Mouse (Mus musculus) testis, postnatal 14 days (tissue): Measurements from ENCODE around the gene Mtus2.

ENCODE experiments used
- DNase-seq: peaks from one replicate; pipeline ENCODE4 v3.0.0; 2021; ENCODE audit warnings: low spot score

The Mtus2 gene

GRCm38 (mm10) chr5:148348153-148348552 lies 391.0 kb downstream of the Mtus2 start:
- no peak for DNase-seq

DNA sequence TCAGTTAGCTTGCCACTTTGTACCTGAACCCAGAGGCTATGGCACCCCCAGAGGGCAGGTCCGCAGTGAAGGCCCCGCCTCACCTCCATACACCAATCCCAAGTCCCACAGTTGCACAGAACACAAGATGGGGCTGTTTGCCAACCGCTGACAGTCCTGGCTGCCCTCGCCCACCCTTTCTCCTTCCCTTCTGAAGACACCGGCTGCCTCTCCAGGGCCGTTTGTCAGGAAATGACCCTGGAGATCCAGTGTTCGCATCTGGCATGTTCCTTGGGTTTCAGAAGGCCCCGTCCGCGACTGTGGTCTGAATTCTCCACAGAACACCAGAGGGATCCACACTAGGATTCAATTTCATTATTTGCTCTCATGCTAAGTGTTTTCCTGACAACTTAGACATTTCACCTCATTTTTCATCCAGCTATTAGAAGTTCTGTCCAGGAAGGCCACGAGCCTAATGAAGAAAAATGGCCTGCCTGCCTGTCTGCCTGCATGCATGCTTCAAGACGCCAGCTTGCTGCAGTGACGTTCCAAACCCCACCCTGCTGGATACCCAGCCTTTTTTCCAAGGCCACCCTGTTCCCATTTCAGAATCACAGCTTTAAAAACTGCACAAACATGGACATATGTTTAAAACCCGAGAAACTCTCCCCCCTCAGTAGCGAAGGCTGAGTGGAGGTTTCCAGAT lies 392.3 kb downstream of the Mtus2 start:
- no peak for DNase-seq

GRCm38 (mm10) chr5:148353429-148353828 lies 396.3 kb downstream of the Mtus2 start:
- DNase-seq, result no peak

- DNase-seq, result no peak
These were observed 397.4 kb downstream of the Mtus2 start for GRCm38 (mm10) chr5:148354536-148354935.

DNA sequence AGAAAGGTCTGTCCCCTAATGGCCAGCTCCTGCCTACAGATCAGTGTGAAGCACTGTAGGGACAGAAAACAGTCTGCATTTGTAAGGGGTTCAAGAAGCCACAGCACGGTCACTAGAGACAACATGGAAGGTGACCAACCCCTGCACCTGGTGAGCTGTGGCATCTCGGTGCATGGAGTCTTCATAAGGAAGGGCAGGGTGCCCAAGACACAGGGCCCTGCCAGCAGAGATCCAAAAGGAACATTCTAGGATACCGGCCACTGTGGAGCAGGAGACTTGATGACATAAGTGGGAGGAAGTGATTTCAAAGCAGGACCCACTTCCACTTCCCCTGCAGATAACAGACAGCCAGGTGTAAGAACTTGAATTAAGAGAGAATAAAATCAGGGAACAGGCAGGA lies 398.7 kb downstream of the Mtus2 start:
- no peak for DNase-seq

GRCm38 (mm10) chr5:148357168-148357567 lies 400.0 kb downstream of the Mtus2 start:
- DNase-seq, result no peak

GRCm38 (mm10) chr5:148359131-148359530 lies 402.0 kb downstream of the Mtus2 start:
- no peak for DNase-seq

DNA sequence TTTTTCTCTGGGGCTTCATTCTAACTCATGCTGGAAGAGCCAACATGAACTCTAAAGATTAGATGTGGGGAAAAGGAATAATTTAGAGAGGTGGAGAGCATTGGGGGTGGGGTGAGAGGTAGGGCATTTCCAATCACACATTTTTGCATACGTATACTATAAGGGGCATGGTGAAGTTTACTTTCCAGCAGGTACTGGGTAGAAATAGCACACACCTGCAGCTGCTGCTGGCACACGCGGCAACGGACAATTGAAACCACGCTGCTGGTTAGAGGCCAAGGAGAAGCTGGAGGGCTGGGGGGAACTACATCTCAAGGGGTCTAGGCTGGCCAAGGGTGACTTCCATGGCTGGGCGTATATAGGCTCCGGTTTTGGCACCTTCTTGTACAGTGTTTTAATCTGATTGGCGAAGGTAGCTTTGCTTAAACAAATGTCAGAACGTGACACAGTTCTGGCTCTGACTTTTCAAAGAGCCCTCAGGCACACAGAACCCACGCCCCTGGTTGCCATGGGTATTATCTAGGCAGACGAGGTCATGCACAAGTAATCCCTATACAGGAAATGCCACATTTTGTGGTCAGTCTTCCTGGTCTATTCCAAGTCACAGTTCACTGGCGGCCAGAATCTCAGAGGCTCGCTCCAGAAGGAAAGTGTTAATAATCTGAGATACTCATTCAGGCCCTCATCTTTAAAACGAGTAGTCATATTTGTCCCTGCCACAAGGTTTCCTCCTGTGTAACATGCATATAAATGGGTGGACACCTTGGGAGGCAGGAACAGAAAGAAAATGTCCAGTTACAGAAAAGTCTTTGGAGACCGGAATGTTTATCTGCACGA lies 404.0 kb downstream of the Mtus2 start:
- no peak for DNase-seq

- no peak for DNase-seq
These were observed 404.6 kb downstream of the Mtus2 start for GRCm38 (mm10) chr5:148361759-148362010.

DNA sequence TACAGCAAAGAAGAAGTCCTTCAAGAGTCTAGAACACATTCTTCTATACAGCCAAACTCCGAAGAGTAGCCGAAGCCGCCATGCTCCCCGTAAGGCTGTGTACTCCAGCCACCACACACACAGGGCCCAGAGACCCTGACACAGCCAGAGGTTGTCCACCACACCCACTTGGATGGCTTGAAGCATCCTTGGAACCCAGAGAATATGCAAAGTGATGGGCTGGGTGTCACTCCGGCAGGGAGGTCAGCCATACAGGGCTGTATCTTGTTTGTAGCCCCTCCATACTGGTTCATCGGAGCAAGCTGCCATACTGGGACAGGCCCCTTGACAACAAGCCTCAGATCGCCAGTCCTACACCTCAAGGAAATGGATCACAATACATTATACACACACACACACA lies 405.2 kb downstream of the Mtus2 start:
- no peak for DNase-seq

- no peak for DNase-seq
These were observed 406.5 kb downstream of the Mtus2 start for GRCm38 (mm10) chr5:148363441-148364113.
